Mouse (Mus musculus): ENCODE measurements around the gene Dchs1. TPM values are rescaled to one million over a fixed set of nuclear protein-coding genes. Genes with fewer than 3 reads are reported as not detected.

Dchs1 gene
- polyA plus RNA-seq (2014; fragmentation: Illumina TruSeq; extraction: RNeasy Lipid Tissue Mini Kit (QIAGEN cat#74804); ENCODE audit: low read depth, low replicate concordance), result 0.10 TPM

DNA sequence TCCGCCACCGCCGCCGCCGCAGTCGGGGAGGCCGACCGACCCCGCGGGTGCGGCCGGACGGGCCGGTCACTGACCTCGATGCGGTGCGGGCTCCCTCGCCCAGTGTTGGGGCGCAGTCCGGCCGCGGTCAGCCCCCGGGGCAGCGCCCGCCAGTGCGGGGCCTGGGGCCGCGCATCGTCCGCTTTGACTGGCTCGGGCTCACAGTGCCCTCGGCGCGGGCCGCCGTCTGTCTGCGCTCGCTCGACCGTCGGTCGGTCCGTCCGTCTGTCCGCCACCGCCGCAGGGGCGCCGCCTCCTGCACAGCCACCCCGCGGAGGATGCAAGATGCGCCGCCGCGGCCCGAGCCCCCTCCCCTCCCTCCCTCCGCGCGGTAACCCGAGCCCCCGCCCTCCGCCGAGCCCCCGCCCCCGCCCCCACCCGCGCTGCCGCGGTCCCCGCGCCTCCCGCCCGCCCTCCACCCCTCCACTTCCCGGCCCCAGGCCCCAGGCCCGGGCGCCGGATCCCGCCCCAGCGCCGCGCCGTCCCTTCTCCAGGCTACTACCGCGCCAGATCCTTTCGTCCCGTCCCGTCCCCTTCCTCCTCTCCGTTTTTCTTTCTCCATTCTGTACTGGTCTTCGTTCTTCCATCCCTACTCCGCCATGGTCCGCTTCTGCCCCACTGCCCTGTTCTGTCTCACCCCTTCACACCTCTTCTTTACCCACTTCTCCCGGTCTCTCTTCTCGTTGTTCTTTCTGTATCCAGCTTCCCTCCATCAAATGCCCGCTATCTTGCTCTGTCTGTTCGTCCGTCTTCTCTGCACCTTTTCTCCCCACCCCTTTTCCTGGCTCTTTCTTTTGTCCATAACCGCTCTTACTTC, at the start of gene Dchs1:
Gene Dchs1, minus strand, starts transcription at position 370 of the 856 bp plus-strand sequence.

DNA sequence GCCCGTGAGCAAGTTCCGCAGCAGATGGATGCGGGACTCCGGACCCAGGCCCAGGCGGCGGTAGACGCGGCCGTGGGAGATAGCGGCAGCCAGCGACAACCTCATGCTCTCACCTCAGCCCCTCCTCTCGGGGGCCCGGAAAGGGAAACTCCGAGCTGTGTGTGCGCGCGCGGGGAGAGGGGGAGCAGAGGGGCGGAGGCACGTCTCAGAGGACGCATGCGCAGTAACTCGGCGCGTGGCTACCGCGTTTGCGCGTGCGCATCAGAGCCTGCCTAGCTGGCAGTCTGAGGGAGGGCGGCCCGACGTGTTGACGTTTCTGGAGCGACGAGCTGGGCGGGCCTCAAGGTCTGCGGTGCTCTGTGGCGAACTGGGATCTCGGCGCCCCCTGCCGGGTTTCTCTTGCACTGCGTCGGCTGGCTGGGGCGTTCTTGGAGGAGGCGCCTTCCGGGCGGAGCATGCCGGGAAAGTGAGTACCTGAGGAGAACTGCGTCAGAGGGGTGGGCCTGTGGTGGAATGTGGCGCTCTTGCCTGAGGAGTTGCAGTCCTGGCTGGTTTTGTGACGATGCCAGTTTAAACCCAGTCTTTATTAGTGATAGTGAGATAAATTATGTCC, 23.5 kb upstream of the Dchs1 start, which contains the start of gene Mrpl17:
Gene Mrpl17, minus strand, starts transcription at position 223 of the 613 bp plus-strand sequence.

DNA sequence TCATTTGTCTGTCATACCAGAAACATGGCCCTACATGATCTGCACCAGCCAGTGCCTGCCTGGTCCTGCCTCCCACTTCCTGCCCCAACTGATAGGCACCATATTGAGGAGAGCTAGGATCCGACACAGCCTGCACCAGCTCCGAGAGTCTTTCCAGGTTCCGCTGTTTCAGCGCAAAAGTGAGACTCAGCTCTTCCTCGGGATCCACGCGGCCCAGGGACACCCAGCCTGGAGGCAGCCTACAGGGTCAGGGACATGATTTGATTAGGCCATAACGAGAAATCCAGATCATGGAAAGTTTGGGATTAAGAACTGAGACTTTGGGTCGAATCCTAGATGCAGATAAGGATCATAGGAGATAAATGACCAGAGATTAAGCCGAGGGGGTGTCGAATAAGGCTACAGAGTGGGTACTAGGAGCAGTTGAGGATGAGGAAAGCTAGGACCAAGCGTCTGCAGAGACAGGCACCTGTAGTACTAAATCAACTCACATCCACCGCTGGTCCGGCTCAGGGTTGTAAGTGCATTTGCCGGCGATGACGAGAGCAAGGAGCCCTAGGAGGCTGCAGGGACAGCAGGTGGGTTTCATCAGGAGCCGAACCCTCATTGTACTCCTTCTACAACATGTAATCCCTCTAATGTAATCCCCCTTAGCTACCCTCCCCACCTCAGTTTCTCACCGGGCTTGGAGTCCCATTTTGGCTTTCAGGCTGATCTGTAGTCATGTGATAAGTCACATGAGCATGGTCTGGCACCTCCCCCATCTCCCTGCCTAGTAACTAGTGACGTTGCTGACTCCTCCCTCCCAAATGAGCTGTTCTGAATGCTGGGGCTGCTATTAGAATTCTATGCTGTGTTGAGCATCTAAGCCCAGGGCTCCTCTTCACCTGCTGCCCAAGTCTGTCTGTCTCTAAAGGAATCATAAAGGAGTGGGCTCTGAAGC, 35.7 kb downstream of the Dchs1 start, which contains the start of gene Tpp1:
Gene Tpp1, minus strand, starts transcription at position 745 of the 943 bp plus-strand sequence.

DNA sequence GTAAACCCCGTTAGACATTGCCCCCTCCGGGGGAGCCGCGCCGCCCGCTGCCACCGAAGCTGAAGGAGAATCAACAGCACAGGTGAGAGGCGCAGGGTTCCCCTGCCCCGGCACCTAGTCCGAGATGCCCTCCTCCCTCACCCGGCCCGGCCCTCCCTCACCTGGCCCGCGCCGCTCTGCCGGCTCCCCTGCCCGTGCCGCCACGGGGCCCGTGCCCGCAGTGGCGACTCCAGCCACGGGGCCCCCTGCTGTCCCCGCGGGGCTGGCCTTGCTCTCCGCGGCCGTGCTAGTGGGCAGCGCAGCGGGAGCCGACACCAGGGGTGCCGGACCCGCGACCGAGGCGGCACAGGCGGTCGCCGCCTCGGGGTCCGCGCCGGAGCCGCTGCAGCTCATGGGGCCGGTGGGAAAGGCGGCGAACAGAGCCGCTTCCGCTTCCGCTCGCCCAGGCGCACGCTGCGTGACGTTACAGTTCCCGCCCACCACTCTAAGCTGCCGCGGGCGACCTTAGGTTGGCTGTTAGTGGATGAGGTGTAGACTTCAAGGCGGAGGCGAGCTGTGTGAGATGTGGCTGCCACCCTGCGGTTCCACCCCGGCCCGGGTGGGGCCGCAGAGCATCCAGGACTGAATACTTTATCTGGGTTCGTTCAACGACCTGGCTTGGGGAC, 43.4 kb downstream of the Dchs1 start, which contains the start of gene Taf10:
Gene Taf10, minus strand, starts transcription at position 436 of the 665 bp plus-strand sequence.

DNA sequence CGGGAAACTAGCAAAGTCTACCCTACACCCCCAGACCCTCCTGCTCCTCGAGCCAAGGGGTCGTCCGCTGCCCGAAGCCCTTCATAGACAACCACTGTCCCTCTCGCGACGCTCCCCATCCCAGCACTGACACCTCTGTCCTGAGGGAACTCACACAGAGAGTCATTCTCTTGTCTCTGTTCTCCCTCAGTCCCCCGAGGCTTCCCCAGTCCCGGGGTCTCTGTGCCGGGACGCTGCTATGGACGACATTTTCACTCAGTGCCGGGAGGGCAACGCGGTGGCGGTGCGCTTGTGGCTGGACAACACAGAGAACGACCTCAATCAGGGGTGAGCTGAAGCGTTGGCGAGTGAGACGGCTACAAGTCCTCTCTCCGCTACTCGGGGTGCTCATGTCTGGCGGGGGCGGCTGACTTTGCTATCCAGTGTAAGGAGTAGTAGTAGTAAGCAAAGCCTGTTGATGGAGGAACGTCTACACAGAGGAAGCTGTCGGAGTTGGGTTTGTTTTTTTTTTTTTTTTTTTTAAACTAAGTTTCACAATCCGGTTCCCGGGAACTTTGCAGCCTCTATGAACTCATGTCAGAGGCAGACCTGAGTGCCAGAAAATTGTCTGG, 50.4 kb downstream of the Dchs1 start, which contains the start of gene Rrp8:
Gene Rrp8, minus strand, starts transcription at position 475 of the 611 bp plus-strand sequence.

DNA sequence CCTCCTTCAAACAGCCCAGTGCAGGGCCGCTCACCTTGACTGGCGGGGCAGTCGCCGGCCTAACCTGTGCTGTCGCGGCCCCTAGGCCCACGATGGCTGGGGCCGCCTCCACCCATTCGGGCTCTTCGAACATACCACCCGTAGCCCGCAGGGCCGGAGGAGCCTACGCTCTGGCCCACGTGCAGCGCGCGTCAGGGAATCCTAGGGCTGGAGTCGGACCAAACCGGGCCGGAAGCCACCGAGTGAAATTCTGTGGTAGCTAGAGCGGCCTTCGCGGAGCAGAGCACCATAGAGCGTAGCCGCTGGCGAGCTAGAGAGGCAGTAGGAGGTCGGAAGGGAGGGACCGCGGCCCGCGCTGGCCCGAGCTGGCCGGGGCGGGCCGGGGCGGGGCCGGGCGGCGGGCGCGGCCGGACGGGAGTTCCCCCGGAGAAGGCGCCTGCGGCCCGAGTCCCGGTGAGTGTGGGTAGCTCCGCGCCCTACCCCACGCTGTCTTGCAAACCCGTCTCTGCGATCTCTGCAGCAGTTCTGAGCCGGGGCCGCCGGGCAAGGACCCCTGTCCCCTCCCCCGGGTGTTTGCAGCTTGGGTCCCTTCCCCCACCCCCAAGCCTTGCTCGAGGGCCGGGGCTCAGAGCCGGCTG, 51.1 kb downstream of the Dchs1 start, which contains the start of gene Ilk:
Gene Ilk, plus strand, starts transcription at position 329 of the 638 bp plus-strand sequence.

Other genes starting within 250 kb of the Dchs1 start
- 0.62 TPM for gene Smpd1, start 233.3 kb downstream of the Dchs1 start, polyA plus RNA-seq (2014; fragmentation: Illumina TruSeq; extraction: RNeasy Lipid Tissue Mini Kit (QIAGEN cat#74804); ENCODE audit: low read depth, low replicate concordance)
- gene Apbb1, start 206.0 kb downstream of the Dchs1 start, polyA plus RNA-seq (2014; fragmentation: Illumina TruSeq; extraction: RNeasy Lipid Tissue Mini Kit (QIAGEN cat#74804); ENCODE audit: low read depth, low replicate concordance), result 0.71 TPM
- gene Hpx, start 187.5 kb downstream of the Dchs1 start, polyA plus RNA-seq (2014; fragmentation: Illumina TruSeq; extraction: RNeasy Lipid Tissue Mini Kit (QIAGEN cat#74804); ENCODE audit: low read depth, low replicate concordance), result not detected
- gene Trim3, start 154.1 kb downstream of the Dchs1 start, polyA plus RNA-seq (2014; fragmentation: Illumina TruSeq; extraction: RNeasy Lipid Tissue Mini Kit (QIAGEN cat#74804); ENCODE audit: low read depth, low replicate concordance), result 2.0 TPM
- gene Timm10b, start 147.6 kb downstream of the Dchs1 start, polyA plus RNA-seq (2014; fragmentation: Illumina TruSeq; extraction: RNeasy Lipid Tissue Mini Kit (QIAGEN cat#74804); ENCODE audit: low read depth, low replicate concordance), result 17.1 TPM
- gene Arfip2, start 147.2 kb downstream of the Dchs1 start, polyA plus RNA-seq (2014; fragmentation: Illumina TruSeq; extraction: RNeasy Lipid Tissue Mini Kit (QIAGEN cat#74804); ENCODE audit: low read depth, low replicate concordance), result 3.4 TPM
- not detected for gene Gm45799, start 147.1 kb downstream of the Dchs1 start, polyA plus RNA-seq (2014; fragmentation: Illumina TruSeq; extraction: RNeasy Lipid Tissue Mini Kit (QIAGEN cat#74804); ENCODE audit: low read depth, low replicate concordance)
- gene Dnhd1, start 136.8 kb downstream of the Dchs1 start, polyA plus RNA-seq (2014; fragmentation: Illumina TruSeq; extraction: RNeasy Lipid Tissue Mini Kit (QIAGEN cat#74804); ENCODE audit: low read depth, low replicate concordance), result 27.6 TPM
- gene Ilk, start 51.1 kb downstream of the Dchs1 start, polyA plus RNA-seq (2014; fragmentation: Illumina TruSeq; extraction: RNeasy Lipid Tissue Mini Kit (QIAGEN cat#74804); ENCODE audit: low read depth, low replicate concordance), result 17.2 TPM
- gene Rrp8, start 50.3 kb downstream of the Dchs1 start, polyA plus RNA-seq (2014; fragmentation: Illumina TruSeq; extraction: RNeasy Lipid Tissue Mini Kit (QIAGEN cat#74804); ENCODE audit: low read depth, low replicate concordance), result 9.8 TPM
- 21.1 TPM for gene Taf10, start 43.3 kb downstream of the Dchs1 start, polyA plus RNA-seq (2014; fragmentation: Illumina TruSeq; extraction: RNeasy Lipid Tissue Mini Kit (QIAGEN cat#74804); ENCODE audit: low read depth, low replicate concordance)
- gene Tpp1, start 35.4 kb downstream of the Dchs1 start, polyA plus RNA-seq (2014; fragmentation: Illumina TruSeq; extraction: RNeasy Lipid Tissue Mini Kit (QIAGEN cat#74804); ENCODE audit: low read depth, low replicate concordance), result 9.5 TPM
- 10.1 TPM for gene Mrpl17, start 23.4 kb upstream of the Dchs1 start, polyA plus RNA-seq (2014; fragmentation: Illumina TruSeq; extraction: RNeasy Lipid Tissue Mini Kit (QIAGEN cat#74804); ENCODE audit: low read depth, low replicate concordance)
- 1.4 TPM for gene Gm4070, start 166.3 kb upstream of the Dchs1 start, polyA plus RNA-seq (2014; fragmentation: Illumina TruSeq; extraction: RNeasy Lipid Tissue Mini Kit (QIAGEN cat#74804); ENCODE audit: low read depth, low replicate concordance)

Measured in testis, adult 10 weeks (tissue).